Mouse (Mus musculus) thymus, postnatal 0 days (tissue): ENCODE data around the gene Aff2. TPM values are rescaled to one million over a fixed set of nuclear protein-coding genes. Genes with fewer than 3 reads are reported as not detected.

ENCODE experiments used
- DNase-seq: peaks from one replicate; pipeline ENCODE4 v3.0.0-alpha.2; 2015; ENCODE audit warnings: low spot score
- polyA plus RNA-seq: library from polyadenylated mRNA; unstranded; fragments of >200 nt; fragmentation: Nextera tagmentation; extraction: Ambion mirVana; gene quantifications from 2 replicates; pipeline ENCODE4 v1.2.1, GENCODE M21; 2015

The Aff2 gene
- polyA plus RNA-seq: 0.06 TPM in 1 of 2 replicates, not detected in the other

- DNase-seq: no peak
Observed at GRCm38 (mm10) chrX:69360238-69361054, at the start of gene Aff2. Gene Aff2, plus strand, starts transcription at chrX:69360294.

- no peak for DNase-seq
Observed at GRCm38 (mm10) chrX:69337296-69337695, 22.8 kb upstream of the Aff2 start.

GRCm38 (mm10) chrX:69355621-69356020, 4.5 kb upstream of the Aff2 start:
- DNase-seq: no peak

- DNase-seq: no peak
Observed at GRCm38 (mm10) chrX:69359360-69359759, 734 bp upstream of the Aff2 start.

- no peak for DNase-seq
Observed at GRCm38 (mm10) chrX:69359885-69360237, 233 bp upstream of the Aff2 start.

GRCm38 (mm10) chrX:69361055-69361558, 1.0 kb downstream of the Aff2 start:
- DNase-seq: no peak

GRCm38 (mm10) chrX:69364198-69364597, 4.1 kb downstream of the Aff2 start:
- DNase-seq: no peak

GRCm38 (mm10) chrX:69373341-69373740, 13.2 kb downstream of the Aff2 start:
- DNase-seq: no peak

GRCm38 (mm10) chrX:69389738-69390137, 29.6 kb downstream of the Aff2 start:
- no peak for DNase-seq

- DNase-seq: no peak
Observed at GRCm38 (mm10) chrX:69415043-69415442, 54.9 kb downstream of the Aff2 start.

GRCm38 (mm10) chrX:69438422-69438821, 78.3 kb downstream of the Aff2 start:
- DNase-seq: no peak

GRCm38 (mm10) chrX:69441937-69442336, 81.8 kb downstream of the Aff2 start:
- no peak for DNase-seq

GRCm38 (mm10) chrX:69460896-69461295, 100.8 kb downstream of the Aff2 start:
- DNase-seq: no peak

- DNase-seq: no peak
Observed at GRCm38 (mm10) chrX:69502061-69502460, 142.0 kb downstream of the Aff2 start.

GRCm38 (mm10) chrX:69518040-69518575, 158.0 kb downstream of the Aff2 start:
- no peak for DNase-seq

GRCm38 (mm10) chrX:69540811-69541210, 180.7 kb downstream of the Aff2 start:
- DNase-seq: no peak

- no peak for DNase-seq
Observed at GRCm38 (mm10) chrX:69579903-69580459, 219.9 kb downstream of the Aff2 start.

- DNase-seq: no peak
Observed at GRCm38 (mm10) chrX:69608793-69609192, 248.7 kb downstream of the Aff2 start.

- DNase-seq: no peak
Observed at GRCm38 (mm10) chrX:69663038-69663437, 302.9 kb downstream of the Aff2 start.

- DNase-seq: no peak
Observed at GRCm38 (mm10) chrX:69666145-69666677, 306.1 kb downstream of the Aff2 start.

- no peak for DNase-seq
Observed at GRCm38 (mm10) chrX:69675691-69676090, 315.6 kb downstream of the Aff2 start.

GRCm38 (mm10) chrX:69698840-69699239, 338.7 kb downstream of the Aff2 start:
- DNase-seq: no peak
